Mouse (Mus musculus) testis, adult 2 months (tissue): ENCODE results near the gene Slc4a1.

Source experiments
- CTCF ChIP-seq: fragments of 200-500 bp; IDR thresholded peaks from 2 replicates; pipeline ENCODE4 v1.5.1; 2012; ENCODE audit warnings: low read depth, mild to moderate bottlenecking, inconsistent platforms, low read length, moderate library complexity; ENCODE audit not compliant: control insufficient read depth, insufficient read depth, insufficient replicate concordance
- POLR2A ChIP-seq: fragments of 200-500 bp; IDR thresholded peaks from 2 replicates; pipeline ENCODE4 v1.6.1; 2012; ENCODE audit warnings: low read depth, mild to moderate bottlenecking, inconsistent platforms, low read length, moderate library complexity; ENCODE audit not compliant: control insufficient read depth

- TF ChIP-seq CTCF (no peak), POLR2A (no peak)
Observed at GRCm38 (mm10) chr11:102309821-102310617, 56.0 kb downstream of the Slc4a1 start.
